Mouse (Mus musculus) B cell, adult 2 months (primary cell): Measurements from ENCODE around the gene Usp50.

ENCODE experiments used
- DNase-seq, 2 experiments: peaks; one replicate each; pipeline ENCODE4 v3.0.0; 2022

The Usp50 gene

DNA sequence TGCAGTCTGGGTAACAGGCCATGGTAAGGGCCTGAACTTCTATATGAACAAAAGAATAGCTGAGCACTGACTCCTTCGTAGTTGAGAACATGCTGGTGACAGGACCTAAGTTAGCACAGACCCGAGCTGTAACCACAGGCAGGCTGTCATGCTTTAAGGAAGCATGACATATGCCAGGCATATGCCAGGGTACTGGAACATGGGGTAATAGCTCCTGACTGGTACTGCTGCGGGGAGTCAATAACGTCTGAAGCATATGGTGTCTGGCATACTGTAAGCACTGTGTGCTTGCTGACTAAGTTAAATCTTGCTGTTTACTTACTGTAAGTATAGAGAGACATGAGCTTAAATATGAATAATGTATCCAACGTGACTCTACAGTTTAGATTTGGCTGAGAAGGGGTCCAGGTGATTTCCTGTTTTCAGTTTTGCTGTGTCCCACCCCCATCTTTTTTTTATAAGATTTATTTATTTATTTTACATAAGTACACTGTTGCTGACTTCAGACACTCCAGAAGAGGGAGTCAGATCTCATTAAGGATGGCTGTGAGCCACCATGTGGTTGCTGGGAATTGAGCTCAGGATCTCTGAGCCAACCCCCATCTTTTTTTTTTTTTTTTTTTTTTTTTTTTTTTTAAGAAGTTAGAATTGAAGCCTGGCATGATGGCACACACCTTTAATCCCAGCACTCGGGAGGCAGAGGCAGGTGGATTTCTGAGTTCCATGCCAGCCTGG lies 47.8 kb downstream of the Usp50 start:
- no peak for DNase-seq

DNA sequence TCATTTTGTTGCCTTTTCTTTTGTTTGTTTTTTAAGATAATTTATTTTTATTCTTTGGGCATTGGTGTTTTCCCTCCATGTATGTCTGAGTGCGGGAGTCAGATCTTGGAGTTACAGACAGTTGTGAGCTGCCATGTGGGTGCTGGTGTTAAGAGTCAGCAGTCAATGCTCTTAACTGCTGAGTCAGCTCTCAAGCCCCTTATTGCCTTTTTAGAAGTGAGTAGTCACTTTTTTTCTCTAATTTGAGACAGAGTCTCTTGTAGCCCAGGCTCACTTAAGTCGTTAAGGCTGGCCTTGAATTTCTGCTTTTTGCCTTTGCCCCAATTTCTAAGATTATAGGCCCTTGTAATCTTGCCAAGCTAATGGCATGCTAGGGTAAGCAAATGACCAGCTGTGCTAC lies 52.8 kb downstream of the Usp50 start:
- DNase-seq, result no peak

DNA sequence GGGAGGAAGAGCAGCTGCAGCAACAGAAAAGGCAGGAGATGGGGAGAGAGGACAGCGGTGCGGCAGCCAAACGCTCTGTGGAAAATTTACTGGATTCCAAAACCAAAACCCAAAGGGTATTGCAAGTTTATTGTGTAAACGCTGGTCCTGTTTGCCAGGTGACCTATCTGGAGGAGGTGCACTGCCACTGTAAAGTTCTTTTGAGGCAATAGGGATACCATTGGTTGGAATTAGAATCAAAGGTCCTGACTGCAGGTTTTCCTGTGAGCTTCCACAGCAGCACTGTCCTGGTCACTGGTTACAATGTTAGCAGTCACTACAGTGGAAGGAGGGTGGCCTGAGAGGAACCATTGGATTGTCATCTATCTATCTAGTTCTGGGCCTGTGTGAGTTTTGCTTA lies 54.1 kb downstream of the Usp50 start:
- no peak for DNase-seq

DNA sequence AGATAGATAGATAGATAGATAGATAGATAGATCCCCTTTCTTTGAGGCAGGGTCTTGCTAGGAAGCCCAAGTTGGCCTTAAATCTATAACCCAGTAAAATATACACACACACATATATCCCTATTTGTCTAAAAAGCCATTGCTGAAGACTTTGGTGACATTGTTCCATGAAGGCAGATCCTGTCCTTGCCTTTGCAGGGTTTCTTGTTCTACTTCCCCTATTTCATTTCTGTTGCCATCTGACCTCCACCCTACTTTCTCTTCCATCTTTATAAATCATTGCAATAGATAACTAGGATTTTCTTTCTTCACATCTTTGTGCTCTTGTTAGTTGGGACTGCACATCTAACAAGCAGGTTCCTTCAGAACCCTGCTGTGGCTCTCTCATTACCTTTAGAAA lies 70.3 kb downstream of the Usp50 start:
- DNase-seq, result no peak

DNA sequence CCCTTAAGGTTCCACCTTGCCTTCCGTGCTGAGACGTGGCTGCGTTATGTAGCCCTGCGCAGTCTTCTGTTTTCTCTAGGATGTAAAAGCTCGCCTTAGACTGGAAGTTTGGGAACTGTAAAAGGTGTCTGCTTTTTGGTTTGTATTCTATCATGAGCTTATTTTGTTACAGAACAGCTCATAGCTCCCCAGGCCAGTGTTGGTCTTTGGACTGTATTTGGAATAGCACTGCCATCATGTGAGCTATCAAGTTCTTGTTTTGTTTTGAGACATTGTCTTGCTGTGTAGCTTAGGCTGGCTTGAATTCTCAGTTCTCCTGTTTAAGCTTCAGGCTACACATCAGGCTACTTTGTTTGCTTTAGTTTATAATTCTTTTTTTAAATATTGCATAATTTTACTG lies 70.7 kb downstream of the Usp50 start:
- no peak for DNase-seq

DNA sequence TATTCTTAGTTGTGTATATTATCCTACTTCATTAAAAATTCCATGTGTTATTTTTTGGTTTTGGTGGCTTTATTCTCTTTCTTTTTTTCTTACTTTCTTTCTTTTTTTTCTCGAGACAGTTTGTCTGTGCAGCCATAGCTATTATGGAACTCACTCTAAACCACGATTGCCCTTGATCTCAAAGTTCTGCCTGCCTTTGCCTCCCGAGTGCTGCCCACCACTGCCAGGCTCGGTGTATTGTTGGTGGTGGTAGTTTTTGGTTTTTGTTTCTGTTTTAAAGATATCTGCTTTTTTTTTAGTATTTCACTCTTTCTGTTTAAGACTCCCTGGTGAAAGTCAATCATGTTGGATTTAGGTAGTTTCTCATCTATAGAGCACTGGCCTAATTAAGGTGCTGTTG lies 74.9 kb downstream of the Usp50 start:
- no peak for DNase-seq

DNA sequence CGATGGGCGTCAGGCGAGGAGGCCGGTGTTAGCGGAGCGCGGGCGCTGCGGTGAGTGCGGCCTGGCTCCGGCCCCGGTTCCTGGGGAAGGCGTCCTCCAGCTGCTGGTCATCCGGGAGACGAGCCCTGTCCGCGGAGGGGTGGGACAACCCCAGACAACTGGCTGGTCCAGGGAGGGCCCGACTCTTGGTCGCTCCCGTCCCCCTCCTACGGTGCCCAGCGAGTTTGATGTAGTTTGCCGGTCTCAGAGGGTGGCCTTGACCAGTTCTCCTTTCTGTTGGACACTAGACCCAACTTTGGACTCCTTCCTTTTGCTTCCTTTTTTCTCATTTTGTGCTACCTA lies 75.9 kb downstream of the Usp50 start:
- no peak for DNase-seq

DNA sequence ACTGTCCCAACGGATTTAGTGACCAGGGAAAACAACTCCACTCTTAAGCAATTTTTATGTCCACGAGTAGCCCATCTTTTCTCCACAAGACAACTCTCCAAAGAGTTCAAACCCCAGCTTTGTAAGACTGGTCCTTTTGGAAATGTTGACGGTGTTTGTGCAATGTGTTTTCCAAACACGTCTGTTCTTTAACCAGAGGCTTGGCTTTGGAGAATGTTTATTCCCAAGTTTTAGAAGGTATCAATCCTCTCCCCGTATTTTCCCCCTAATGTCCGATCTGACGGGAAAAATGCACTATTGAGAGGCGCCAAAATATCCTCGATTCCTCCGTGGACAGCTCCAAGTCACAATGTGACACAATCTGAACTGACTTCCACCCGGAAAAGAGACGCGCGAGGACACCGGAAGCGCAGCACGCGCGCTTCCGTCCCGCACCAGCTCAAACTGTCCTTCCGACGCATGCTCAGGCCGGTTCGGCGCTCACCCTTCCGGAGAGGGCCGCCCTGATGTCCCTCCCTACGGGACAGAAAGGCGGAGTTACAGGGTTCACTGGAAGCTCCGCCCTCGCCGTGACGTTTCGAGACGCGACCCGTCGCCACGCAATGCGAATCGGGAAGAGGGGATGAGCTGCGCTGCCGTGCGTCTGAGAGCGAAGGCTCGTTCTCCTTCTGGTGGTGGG lies 76.4 kb downstream of the Usp50 start, which contains the start of gene Usp8:
Gene Usp8, plus strand, starts transcription at position 570 of the 679 bp plus-strand sequence.
- peak; percentile 95 to 96 for DNase-seq

DNA sequence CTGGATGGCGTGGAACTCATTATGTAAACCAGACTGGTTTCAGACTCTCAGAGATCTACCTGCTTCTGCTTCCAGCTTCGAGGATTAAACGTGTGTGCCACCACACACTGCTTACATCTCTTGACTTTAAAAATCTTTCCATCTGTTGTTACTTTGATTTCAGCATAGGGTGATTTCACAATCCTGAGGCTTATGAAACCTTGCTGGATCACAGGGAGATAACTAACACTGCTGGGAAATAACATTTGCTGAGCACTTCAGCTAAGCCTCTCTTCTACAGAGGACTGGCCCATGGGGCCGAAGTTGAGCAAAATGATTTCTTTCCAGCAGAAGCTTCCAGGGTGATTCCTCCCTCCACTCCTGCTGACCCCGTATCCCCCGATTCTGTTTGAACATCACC lies 88.0 kb downstream of the Usp50 start:
- DNase-seq, result no peak

DNA sequence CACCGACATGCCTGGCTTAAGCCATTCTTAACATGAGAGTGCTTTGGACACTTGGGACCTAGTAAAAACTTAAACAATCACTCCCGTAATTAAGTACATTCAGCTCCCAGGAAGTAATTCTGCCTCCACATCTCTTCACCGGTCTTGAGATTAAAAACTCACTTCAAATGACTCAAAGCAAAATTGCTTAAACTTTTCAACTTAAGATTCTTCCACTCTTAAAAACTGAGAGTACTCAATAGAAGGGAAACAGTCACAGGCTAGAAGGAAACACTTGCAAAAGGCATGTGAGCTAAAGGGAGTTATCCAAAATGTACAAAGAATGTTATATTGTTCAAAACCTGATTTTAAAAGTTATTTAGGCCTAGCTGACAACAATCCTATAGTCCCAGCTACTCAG lies 92.0 kb downstream of the Usp50 start:
- no peak for DNase-seq

DNA sequence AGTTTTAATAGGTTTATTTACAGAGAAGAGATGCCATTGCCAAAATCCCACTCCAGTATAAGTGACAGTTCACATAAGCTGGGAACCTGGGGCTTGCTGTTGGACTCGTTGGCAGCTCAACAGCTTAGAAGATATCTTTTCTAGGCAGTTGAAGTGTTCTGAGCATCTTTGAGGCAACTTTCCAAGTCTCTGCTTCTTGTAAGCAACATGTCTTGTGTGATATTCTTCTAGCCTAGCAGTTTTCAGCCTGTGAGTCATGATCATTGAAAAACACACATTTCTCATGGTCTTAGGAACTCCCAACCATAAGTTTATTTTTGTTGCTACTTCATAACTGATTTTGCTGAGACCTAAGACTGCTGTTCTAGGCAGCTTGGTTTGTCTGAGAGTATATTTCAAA lies 100.3 kb downstream of the Usp50 start:
- no peak for DNase-seq

DNA sequence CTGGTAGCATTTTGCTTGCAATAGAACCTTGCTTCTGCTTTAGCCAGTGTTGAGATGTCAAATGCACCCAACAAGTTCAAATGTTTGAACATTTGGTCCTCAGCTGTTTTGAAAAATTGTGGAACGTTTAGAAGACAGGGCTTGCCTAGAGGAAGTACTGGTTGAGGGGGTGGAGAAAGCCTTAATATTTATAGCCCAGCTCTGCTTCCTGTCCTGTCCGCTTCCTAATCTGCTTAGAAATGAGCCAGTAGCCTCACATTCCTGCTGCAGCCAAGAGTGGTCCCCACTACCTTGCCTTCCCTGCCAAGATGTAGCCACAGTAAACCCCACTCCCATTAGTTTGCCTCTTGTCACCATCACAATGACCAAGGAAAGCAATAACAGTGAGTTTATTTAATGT lies 100.9 kb downstream of the Usp50 start:
- no peak for DNase-seq

DNA sequence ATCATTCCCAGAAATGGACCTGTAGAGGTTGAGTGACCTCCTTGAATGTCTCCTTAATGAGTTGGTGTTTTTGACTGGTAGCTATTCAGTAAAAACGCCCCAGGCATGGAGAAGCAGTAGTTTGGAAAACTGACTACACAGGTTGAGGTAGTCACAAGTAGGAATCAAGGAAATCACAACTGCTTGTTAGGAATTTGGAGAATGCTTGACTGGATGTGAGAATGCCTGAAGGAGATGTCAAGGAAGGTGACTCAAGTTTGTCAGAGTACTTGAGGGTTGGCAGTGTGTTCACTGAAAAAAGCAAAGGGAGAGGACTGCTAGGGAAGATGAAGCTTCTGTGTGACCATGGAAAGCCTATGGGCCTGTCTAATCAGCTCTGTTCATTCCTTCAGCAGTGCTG lies 105.9 kb downstream of the Usp50 start:
- DNase-seq, result no peak

DNA sequence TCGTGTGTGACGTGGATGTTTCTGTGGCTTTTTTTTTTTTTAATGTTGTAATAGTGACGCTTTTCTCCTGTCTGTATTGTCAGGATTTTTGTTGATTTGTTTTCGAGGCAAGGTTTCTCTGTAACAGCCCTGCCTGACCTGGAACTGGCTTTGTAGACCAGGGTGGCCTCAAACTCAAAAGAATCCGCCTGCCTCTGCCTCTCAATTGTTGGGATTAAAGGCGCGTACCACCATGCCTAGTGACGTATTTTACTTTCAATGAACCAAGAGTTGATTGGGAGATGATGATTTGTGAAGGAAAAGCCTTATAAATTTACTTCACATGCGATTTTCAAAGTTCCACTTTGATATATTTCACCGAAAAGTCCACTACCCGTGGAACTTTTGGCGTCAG lies 107.2 kb downstream of the Usp50 start, which contains the start of gene Gabpb1:
Gene Gabpb1, minus strand, starts transcription at position 216 of the 394 bp plus-strand sequence.
- peak in 1 of 2 experiments; percentile 37 for DNase-seq

DNA sequence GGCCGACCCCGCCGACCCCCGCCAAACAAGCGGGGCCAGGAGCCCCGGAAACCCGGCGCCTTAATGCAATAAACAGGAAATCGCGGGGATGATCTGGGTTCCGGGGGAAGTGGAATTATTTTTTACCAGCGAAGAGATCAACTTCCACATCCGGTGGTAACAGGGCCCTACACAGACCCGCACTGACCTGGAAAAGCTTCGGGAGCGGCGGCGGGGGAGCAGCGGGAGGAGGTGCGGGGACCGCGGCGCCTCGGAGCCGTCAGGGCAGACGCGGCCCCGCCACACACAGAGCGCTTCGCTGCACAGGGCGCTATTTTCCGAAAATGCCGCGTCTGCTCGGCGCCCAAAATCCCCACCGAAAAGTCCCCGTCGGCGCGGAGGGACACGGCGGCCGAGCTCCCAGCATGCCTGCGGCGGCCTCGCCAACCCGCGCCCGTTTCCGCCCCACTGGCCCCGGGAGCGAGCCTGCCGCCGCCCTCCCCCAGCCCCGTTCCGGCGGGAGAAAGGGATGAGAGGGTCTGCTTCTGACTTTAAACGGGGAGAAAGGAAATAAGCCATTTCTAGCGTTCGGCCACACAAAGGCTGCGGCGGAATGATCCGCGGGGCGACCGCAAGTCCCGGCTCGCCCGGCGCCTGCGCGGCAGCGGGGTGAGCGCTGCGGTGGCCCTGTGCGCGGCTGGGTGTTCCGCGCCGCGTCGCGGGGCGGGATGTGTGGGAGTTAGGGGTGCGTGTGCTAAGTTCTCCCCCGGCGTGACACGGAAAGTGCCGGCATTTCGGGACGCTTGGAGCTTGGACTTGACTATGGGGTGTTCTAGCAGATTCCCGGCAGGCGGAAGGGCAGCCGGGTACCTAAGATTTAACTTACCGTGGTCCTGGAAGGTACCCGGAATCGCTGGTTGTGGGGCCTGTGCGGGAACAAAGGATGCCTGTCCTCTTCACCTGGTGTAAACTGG lies 107.8 kb downstream of the Usp50 start:
- DNase-seq, result peak; percentile 91 to 94

DNA sequence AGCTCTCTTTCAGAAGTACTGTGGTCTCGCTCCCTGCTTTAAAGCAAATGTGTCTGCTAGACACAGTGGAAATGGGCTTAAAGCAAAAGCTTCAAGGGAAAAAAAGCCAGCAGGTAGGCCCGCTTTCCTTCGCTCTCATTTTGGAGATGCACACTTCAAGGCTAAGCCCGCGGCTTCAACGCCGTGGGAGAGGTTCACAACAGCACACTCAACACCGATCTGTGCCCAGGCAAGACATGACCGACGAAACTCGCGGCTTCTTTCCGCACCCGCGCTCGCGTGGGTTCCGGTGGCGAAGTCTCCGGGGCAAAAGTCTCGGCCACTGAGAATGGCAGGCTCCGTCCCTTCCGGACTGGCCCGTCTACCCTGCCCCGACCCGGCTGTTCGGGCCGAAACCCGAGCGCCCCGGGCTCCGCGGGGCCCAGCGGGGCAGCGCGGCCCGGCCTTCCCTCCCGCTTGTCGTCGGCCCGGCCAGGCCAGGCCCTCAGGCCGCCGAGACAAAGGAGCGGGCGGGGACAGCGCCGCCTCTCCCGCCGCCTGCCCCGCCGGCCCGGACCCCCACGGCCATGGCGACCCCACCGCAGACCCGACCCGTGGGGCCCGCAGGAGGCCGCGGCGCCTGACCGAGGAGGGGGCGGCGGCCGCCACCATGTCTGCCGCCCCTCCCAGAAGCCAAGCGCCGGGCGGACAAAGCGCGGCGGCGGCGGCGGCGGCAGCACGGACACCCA lies 108.7 kb downstream of the Usp50 start:
- peak; percentile 64 to 74 for DNase-seq

DNA sequence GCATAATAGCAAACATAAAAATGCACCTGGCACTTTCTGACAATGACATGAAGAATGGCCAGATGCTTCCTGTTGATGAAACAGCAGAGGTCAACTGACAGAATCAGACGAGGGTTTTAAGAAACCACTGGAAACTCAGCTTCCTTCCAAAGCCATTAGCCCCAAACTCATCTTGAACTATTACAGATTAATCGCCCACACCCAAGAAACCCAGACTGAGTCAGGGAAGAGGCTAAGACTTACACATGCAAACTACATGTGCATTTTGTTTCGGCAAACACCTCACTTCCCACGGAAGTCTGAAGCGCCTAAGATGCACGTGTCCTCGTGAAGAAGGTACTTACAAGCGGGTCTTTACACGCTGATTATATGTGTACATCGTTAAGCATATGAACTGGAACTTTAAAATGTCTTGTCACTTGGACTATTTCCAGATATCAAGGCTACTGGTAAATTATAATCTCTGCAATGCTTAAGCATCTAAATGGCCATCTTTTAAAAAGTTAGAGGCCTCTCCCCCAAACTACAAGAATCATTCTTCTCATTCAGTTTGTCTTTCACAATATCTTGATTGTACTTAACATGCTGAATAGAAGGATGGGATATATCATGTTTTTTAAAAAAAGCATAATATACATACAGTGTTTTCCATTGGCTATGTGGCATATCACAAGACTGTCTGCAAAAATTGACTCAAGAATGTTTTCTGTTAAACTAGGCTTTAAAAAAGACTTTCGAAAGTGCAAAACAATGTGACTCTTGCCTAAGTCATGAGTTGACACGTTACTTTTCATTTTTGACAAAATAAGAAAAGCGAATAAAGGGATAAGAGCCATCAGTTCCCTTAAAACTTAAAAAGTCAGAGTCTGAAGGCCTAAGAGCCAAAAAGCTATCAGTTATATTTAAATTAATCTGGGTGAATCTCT lies 109.7 kb downstream of the Usp50 start:
- peak; percentile 50 to 52 for DNase-seq

DNA sequence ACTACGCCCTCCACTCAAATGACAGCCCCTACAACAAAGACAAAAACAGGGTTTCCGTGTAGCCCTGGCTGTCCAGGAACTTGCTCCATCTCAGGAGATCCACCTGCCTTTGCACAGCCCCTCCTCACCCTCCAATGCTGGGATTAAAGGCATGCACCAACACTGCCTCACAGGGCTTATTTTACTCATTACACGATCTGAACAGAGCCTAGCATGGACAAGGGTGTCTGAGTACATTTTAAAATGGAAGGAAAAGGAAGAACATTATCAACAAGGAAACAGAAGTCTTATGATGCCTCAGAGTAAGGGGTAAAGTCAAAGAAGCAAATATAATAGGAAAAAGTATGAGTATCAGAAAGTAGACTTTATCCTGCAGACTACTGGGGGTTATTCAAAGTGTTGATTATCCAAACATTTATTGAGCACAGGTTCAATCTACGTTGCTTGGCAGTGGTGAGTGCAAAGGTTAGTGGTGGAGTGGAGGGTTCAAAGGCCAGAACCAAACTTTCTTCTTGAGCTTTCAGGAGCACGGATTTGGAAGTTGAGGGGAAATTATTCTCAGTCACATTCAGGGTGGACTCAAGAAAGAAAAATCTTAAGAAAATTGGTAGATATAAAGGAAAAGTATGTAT lies 114.5 kb downstream of the Usp50 start:
- DNase-seq, result no peak

DNA sequence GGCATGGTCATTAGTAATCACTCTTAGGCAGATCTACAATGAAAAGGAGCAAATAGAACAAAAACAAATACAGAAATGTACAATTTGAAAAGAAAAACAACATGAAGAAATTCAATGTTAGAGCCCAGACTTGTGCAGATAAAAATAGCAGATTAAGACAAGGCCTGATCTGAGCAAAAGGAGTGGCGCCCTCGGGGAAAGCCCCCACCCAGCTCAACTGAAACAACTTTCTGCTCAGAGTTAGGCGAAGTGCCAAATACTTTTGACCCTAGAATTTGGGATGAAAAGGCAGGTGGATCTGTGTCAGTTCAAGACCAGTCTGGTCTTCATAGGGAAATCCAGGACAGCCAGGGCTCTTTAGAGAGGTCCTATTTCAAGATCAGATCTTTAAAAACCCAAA lies 117.3 kb downstream of the Usp50 start:
- DNase-seq, result no peak

DNA sequence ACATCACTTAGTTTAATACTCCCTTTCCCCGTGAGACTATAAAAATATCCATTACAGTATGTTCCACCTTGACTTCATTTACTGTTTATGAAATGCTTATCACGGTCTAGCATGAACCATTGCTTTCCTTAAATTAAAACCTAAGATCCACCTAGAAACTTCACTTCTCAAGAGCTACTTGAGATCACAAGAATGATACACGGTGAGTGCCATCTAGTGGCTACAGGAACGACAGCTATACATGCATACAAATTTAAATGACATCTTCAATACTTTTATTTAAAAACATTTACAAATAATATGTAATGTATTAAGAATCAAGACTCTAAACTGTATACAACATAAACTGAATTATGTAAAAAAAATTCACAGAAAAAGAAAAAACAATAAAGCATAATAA lies 119.8 kb downstream of the Usp50 start:
- peak; percentile 39 to 48 for DNase-seq
